Mouse (Mus musculus) heart, embryonic 13.5 days (tissue): ENCODE results near the gene Yjefn3. TPM values are rescaled to one million over a fixed set of nuclear protein-coding genes. Genes with fewer than 3 reads are reported as not detected.

ENCODE experiments used
- ATAC-seq: fragments of 200-750 bp; cut with Nextera tagmentation; 2 replicates; pipeline ENCODE4 v1.8.0; 2017; ENCODE audit warnings: moderate TSS enrichment; ENCODE audit not compliant: insufficient number of reproducible peaks, low FRiP score, low TSS enrichment; ENCODE audit errors: extremely low read depth
- H3K27ac ChIP-seq: fragments of 300-500 bp; sonication (generic); replicated peaks from 2 replicates; pipeline ENCODE4 v1.5.1; 2015; ENCODE audit warnings: moderate library complexity, mild to moderate bottlenecking, inconsistent platforms
- H3K27me3 ChIP-seq: fragments of 300-500 bp; sonication (generic); replicated peaks from 2 replicates; pipeline ENCODE4 v1.6.1; 2015; ENCODE audit warnings: mild to moderate bottlenecking, inconsistent platforms
- H3K36me3 ChIP-seq: fragments of 300-500 bp; sonication (generic); 2 replicates; pipeline ENCODE4 v1.6.1; 2015; ENCODE audit warnings: mild to moderate bottlenecking, inconsistent platforms
- H3K4me1 ChIP-seq: fragments of 300-500 bp; sonication (generic); 2 replicates; pipeline ENCODE4 v1.6.1; 2015; ENCODE audit warnings: inconsistent platforms
- H3K4me2 ChIP-seq: fragments of 300-500 bp; sonication (generic); 2 replicates; pipeline ENCODE4 v1.6.1; 2015; ENCODE audit warnings: inconsistent platforms, mild to moderate bottlenecking, moderate library complexity
- H3K4me3 ChIP-seq: fragments of 300-500 bp; sonication (generic); 2 replicates; pipeline ENCODE4 v1.5.1; 2015; ENCODE audit warnings: moderate library complexity, mild to moderate bottlenecking, inconsistent platforms
- H3K9ac ChIP-seq: fragments of 300-500 bp; sonication (generic); 2 replicates; pipeline ENCODE4 v1.6.1; 2015; ENCODE audit warnings: inconsistent platforms, mild to moderate bottlenecking, moderate library complexity
- H3K9me3 ChIP-seq: fragments of 300-500 bp; sonication (generic); 2 replicates; pipeline ENCODE4 v1.6.1; 2016; ENCODE audit warnings: inconsistent platforms
- WGBS: fragments of 180-500 bp; shearing (Covaris S2); methylation state at CpG from one replicate; pipeline ENCODE4 v1.1.7; 2015; ENCODE audit warnings: mixed read lengths; 5-methylcytosine and 5-hydroxymethylcytosine counted together
- polyA plus RNA-seq: library from polyadenylated mRNA; unstranded; fragments of >200 nt; fragmentation: Nextera tagmentation; extraction: Ambion mirVana; gene quantifications from 2 replicates; pipeline ENCODE4 v1.2.1, GENCODE M21; 2015

Gene Yjefn3
- polyA plus RNA-seq, 1 experiment from 2014 or later = 8.1 TPM

- Histone ChIP-seq H3K27ac (no peak overlapping the region), H3K36me3 (no peaks in the 10 kb centered on the region), H3K9ac (no peak overlapping the region), H3K4me2 (no peak overlapping the region), H3K9me3 (no peaks in the 10 kb centered on the region), H3K4me1 (no peaks in the 10 kb centered on the region), H3K4me3 (no peak overlapping the region), H3K27me3 (no peaks in the 10 kb centered on the region)
- ATAC-seq = no peak
- WGBS = 58% methylated on average over 2 of the region's 2 CpGs
These were observed 41.3 kb downstream of the Yjefn3 start for GRCm38 (mm10) chr8:69861251-69861650.

DNA sequence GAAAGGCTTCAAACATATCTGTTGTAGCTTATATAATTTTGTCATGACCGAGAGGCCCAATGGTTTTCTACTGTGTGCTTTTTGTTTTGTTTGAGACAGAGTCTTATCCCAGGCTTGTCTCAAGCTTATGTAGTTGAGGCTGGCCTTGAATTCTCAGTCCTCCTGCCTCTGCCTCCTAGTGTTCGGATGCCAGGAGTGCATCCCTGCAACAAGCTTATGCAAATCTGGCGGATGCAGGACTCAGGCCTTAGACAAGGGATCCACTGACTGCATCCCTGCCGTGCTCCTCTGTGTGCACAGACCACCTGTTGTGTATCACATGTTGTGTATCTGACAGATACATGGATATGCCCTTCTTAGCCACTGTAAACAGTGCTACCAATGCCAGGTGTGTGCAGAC, 41.7 kb downstream of the Yjefn3 start:
- H3K9me3 ChIP-seq = no peaks in the 10 kb centered on the region
- no peaks in the 10 kb centered on the region for H3K36me3 ChIP-seq
- H3K27me3 ChIP-seq = no peaks in the 10 kb centered on the region
- no peak overlapping the region for H3K4me2 ChIP-seq
- WGBS = 46% methylated on average over 4 of the region's 4 CpGs
- ATAC-seq = no peak
- H3K4me3 ChIP-seq = no peak overlapping the region
- H3K27ac ChIP-seq = no peak overlapping the region
- H3K9ac ChIP-seq = no peak overlapping the region
- no peaks in the 10 kb centered on the region for H3K4me1 ChIP-seq

- peaks cover 11% of the 10 kb centered on the region for H3K4me1 ChIP-seq
- no peak for ATAC-seq
- no peak overlapping the region for H3K4me2 ChIP-seq
- no peaks in the 10 kb centered on the region for H3K36me3 ChIP-seq
- H3K9ac ChIP-seq = no peak overlapping the region
- no peak overlapping the region for H3K27ac ChIP-seq
- H3K9me3 ChIP-seq = no peaks in the 10 kb centered on the region
- H3K4me3 ChIP-seq = no peak overlapping the region
- WGBS = 87% methylated on average over 10 of the region's 10 CpGs
- H3K27me3 ChIP-seq = no peaks in the 10 kb centered on the region
These were observed 48.6 kb downstream of the Yjefn3 start for GRCm38 (mm10) chr8:69853869-69854268.

DNA sequence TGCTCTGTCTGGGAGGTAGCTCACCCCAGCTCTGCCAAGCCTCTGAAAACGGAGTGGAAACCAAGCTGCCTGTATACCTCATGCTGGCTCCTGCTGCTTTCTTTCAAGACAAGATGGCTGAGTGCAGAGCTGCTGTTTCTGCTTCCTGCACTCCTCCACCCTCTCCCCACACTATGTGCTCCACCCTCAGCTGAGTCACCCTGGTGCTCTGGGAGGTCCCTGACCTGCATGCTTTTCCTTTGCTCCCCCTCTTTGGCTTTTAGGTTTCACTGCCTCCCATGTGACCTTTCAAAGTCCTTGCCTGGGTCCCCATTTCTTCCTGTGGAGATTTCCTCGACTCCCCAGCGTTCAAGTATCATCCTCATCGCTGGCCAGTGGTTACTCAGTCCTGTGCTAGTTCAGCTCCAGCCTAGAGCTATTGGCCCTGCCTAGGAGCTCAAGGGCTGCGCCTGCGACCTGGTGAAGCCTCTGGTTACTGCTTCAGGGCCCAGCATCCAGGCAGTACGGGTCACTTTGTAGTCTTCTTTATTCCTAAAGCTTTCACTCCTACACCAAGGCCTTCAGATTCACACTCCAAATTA, 51.5 kb downstream of the Yjefn3 start:
- Histone ChIP-seq H3K36me3 (no peaks in the 10 kb centered on the region), H3K27me3 (no peaks in the 10 kb centered on the region), H3K4me2 (no peak overlapping the region), H3K27ac (no peak overlapping the region), H3K4me1 (peaks cover 23% of the 10 kb centered on the region), H3K9ac (no peak overlapping the region), H3K4me3 (no peak overlapping the region), H3K9me3 (no peaks in the 10 kb centered on the region)
- WGBS = 64% methylated on average over 7 of the region's 7 CpGs
- ATAC-seq = no peak

DNA sequence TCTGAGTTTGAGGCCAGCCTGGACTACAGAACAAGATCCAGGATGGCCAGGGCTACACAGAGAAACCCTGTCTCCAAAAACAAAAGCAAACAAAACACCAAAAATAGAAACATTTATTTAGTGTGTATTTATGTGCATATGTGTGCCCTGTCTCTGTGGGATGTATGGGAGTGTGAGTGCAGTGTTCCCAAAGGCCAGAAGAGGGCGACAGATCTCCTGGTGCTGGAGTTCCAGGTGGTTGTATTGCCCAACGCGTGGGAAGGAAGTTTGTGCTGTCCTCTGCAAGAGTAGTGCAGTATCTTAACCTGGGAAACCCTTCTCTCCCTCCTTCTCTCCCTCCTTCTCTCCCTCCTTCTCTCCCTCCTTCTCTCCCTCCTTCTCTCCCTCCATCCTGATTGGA, 52.6 kb downstream of the Yjefn3 start:
- no peak overlapping the region for H3K4me2 ChIP-seq
- H3K9me3 ChIP-seq = no peaks in the 10 kb centered on the region
- no peaks in the 10 kb centered on the region for H3K27me3 ChIP-seq
- no peak overlapping the region for H3K4me3 ChIP-seq
- H3K36me3 ChIP-seq = no peaks in the 10 kb centered on the region
- no peak overlapping the region for H3K27ac ChIP-seq
- WGBS = 37% methylated on average over 3 of the region's 3 CpGs
- H3K4me1 ChIP-seq = peaks cover 23% of the 10 kb centered on the region
- no peak for ATAC-seq
- H3K9ac ChIP-seq = no peak overlapping the region

GRCm38 (mm10) chr8:69848951-69849350, 53.6 kb downstream of the Yjefn3 start:
- no peak overlapping the region for H3K4me3 ChIP-seq
- H3K9me3 ChIP-seq = no peaks in the 10 kb centered on the region
- WGBS = 39% methylated on average over 8 of the region's 8 CpGs

DNA sequence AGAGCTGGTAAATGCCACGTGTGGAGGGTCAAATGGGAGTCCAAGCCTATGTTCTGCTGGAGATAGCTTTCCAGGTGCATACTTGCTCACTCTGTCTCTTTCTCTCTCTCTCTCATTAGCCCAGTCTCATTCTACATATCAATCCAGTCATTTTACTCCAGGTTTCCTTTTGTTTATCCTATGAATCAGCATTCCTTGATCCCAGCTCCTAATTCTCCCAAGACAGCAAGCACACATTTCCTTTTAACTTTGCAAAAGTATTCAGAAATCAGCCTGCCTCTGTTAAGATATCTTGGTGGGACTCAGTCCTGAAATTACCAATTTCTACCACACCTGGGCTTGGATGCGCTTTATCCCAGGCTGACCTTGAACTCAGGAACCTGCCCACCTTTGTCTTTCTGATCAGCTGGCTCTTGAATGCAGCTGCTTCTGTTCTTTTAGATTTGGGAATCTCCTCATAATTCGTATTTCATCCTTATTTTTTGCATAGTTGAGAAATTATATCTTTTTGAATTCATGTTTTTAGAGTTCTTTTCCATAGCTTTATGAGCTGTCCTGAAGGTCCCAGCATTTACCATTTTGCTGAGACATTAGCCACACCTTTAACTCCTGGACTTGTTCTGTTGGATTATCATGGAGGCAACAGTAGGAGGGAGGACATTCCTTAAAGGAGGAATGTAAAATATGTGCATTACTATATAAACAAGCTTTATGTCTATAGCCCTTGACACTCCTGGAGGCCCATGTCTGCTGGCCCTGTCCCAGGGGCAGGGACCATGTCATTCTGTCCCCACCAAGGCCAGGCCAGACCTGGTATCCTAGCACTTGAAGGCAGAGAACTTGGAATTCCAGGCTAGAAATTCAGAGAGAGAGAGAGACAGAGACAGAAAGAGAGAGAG, 55.1 kb downstream of the Yjefn3 start:
- H3K9me3 ChIP-seq = no peaks in the 10 kb centered on the region
- no peaks in the 10 kb centered on the region for H3K27me3 ChIP-seq
- H3K9ac ChIP-seq = no peak overlapping the region
- H3K36me3 ChIP-seq = no peaks in the 10 kb centered on the region
- H3K4me1 ChIP-seq = peaks cover 23% of the 10 kb centered on the region
- no peak overlapping the region for H3K4me2 ChIP-seq
- 71% methylated on average over 3 of the region's 3 CpGs for WGBS
- no peak for ATAC-seq
- H3K4me3 ChIP-seq = no peak overlapping the region
- H3K27ac ChIP-seq = peak overlapping the region; percentile 32; the same call in 1 of the 2 replicates

More at GRCm38 (mm10) chr8:69848951-69849350, 53.6 kb downstream of the Yjefn3 start:
- H3K4me1 ChIP-seq = peaks cover 23% of the 10 kb centered on the region
- no peak overlapping the region for H3K9ac ChIP-seq
- peak; percentile 76 for ATAC-seq
- peak overlapping the region; percentile 43 for H3K27ac ChIP-seq
- H3K36me3 ChIP-seq = no peaks in the 10 kb centered on the region
- H3K27me3 ChIP-seq = no peaks in the 10 kb centered on the region
- peak overlapping the region; percentile 7; the same call in 1 of the 2 replicates for H3K4me2 ChIP-seq

Other genes starting within 250 kb of the Yjefn3 start
- 1.3 and 1.4 TPM in 2 replicates for gene Zfp964, start 248.2 kb downstream of the Yjefn3 start, polyA plus RNA-seq
- 16.6 and 18.0 TPM in 2 replicates for gene Zfp869, start 192.0 kb downstream of the Yjefn3 start, polyA plus RNA-seq
- 3.2 and 4.0 TPM in 2 replicates for gene Zfp963, start 152.7 kb downstream of the Yjefn3 start, polyA plus RNA-seq
- gene Gm20422, start 127.8 kb downstream of the Yjefn3 start, polyA plus RNA-seq = 0.32 and 1.2 TPM in 2 replicates
- gene Atp13a1, start 111.5 kb downstream of the Yjefn3 start, polyA plus RNA-seq = 25.3 and 27.4 TPM in 2 replicates
- 15.1 and 16.6 TPM in 2 replicates for gene Zfp866, start 111.5 kb downstream of the Yjefn3 start, polyA plus RNA-seq
- gene Gmip, start 94.0 kb downstream of the Yjefn3 start, polyA plus RNA-seq = 6.9 and 7.6 TPM in 2 replicates
- gene Lpar2, start 80.3 kb downstream of the Yjefn3 start, polyA plus RNA-seq = 0.32 and 0.34 TPM in 2 replicates
- gene Pbx4, start 70.2 kb downstream of the Yjefn3 start, polyA plus RNA-seq = 2.4 and 3.9 TPM in 2 replicates
- gene Cilp2, start 15.0 kb downstream of the Yjefn3 start, polyA plus RNA-seq = 0.55 and 0.56 TPM in 2 replicates
- 1.9 and 2.2 TPM in 2 replicates for gene Tssk6, start 528 bp downstream of the Yjefn3 start, polyA plus RNA-seq
- 304 and 343 TPM in 2 replicates for gene Ndufa13, start 154 bp downstream of the Yjefn3 start, polyA plus RNA-seq
- 27.3 and 29.9 TPM in 2 replicates for gene Gatad2a, start 93.7 kb upstream of the Yjefn3 start, polyA plus RNA-seq
- gene Mau2, start 140.0 kb upstream of the Yjefn3 start, polyA plus RNA-seq = 34.9 and 36.0 TPM in 2 replicates
- 31.1 and 32.6 TPM in 2 replicates for gene Sugp1, start 140.1 kb upstream of the Yjefn3 start, polyA plus RNA-seq
- gene Tm6sf2, start 170.2 kb upstream of the Yjefn3 start, polyA plus RNA-seq = 1.1 and 1.6 TPM in 2 replicates
- gene Hapln4, start 180.7 kb upstream of the Yjefn3 start, polyA plus RNA-seq = 0.12 and 0.23 TPM in 2 replicates
- gene Ncan, start 218.2 kb upstream of the Yjefn3 start, polyA plus RNA-seq = 0.17 and 0.36 TPM in 2 replicates
- 30.5 and 34.3 TPM in 2 replicates for gene Nr2c2ap, start 228.6 kb upstream of the Yjefn3 start, polyA plus RNA-seq
- 15.1 and 17.0 TPM in 2 replicates for gene Rfxank, start 236.4 kb upstream of the Yjefn3 start, polyA plus RNA-seq
- 36.1 and 40.0 TPM in 2 replicates for gene Borcs8, start 236.8 kb upstream of the Yjefn3 start, polyA plus RNA-seq
- gene Mef2b, start 237.0 kb upstream of the Yjefn3 start, polyA plus RNA-seq = 0.15 and 0.40 TPM in 2 replicates